Mouse (Mus musculus): ENCODE measurements around the gene Gm42688. TPM values are rescaled to one million over a fixed set of nuclear protein-coding genes. Genes with fewer than 3 reads are reported as not detected.
A peak's percentile ranks its signal among the peaks of the same experiment; 100 is the strongest.

The Gm42688 gene
- 2.2 and 2.9 TPM in 2 replicates for polyA plus RNA-seq (2015; fragmentation: Nextera tagmentation; extraction: Ambion mirVana)

DNA sequence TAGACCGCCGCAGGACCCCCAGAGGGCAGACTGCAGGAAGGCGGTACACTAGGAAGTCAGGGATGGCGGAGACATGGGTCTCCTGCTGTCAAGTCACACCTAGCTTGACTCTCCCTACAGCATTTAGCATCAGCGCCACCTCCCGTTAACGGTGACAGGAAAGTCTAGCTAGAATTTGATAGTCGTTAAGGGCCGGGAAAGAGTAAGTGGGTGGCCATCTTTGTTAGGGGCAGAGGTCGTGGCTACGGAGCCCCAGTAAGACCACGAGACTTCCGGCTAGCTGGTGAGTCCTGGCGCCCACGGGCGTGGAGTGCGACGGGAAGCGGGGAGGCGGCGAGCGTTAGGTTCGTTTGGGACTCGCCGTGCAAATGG lies at the start of gene Gm42688, which contains the start of gene Ccdc142:
Gene Gm42688 (plus strand): TSS at position 302 of the 372 bp plus-strand sequence.
Gene Ccdc142 (plus strand): TSS at position 286 of the 372 bp plus-strand sequence.
- under 1% methylated on average over 25 of the region's 25 CpGs for WGBS
- no peaks in the 10 kb centered on the region for H3K36me3 ChIP-seq (ENCODE audit: control insufficient read depth, insufficient read depth, low read length)

DNA sequence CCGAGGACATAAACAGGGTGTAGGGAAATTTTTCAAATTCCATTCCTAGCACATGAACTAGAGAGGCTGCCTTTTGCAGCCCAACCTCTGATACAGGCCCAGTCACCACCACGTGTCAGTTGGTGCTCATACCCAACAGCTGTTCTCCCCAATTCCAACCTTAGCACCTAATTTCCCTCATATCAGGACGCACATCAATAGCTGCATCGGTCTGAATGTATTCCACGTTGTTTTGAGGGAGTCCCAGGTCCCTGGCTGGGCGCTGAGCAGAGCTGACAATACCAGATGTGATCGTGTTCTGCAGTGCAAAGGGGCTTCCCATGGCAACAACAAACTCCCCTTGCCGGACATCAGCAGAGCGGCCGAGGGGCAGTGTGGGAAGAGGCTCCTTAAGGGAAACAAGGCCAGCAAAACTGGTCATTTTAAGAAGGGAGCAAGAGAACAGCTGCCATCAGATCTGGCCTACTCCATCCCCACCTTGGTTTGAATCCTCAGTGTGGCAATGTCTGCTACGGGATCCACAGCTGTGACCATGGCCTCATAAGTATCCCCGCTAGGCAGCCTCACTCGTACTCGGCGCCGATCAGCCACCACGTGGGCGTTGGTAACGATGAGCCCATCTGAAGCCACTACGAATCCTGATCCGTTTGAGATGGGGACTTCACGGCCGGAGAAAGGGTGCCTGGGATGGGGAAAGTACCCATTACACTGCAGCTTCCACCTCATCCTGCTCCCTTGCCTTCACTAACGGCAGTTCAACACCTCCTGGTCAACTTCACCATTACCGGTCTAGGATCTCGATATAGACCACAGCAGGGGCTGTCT lies 48.1 kb upstream of the Gm42688 start:
- H3K27me3 ChIP-seq (ENCODE audit: control insufficient read depth, insufficient read depth, low read depth, low read length), result no peaks in the 10 kb centered on the region
- 0 out of 2 replicates have a peak, but pooled peaks have one; percentile 2 for ATAC-seq (ENCODE audit: low read depth)
- WGBS, result 1% methylated on average over 26 of the region's 26 CpGs
- peak overlapping the region; percentile 92 for H3K9ac ChIP-seq (ENCODE audit: low read length)
- H3K9me3 ChIP-seq (ENCODE audit: control insufficient read depth, low read length), result no peaks in the 10 kb centered on the region
- H3K27ac ChIP-seq (ENCODE audit: low read length), result peak overlapping the region; percentile 62
- peaks cover 19% of the 10 kb centered on the region for H3K36me3 ChIP-seq (ENCODE audit: control insufficient read depth, insufficient read depth, low read length)
- peak overlapping the region; percentile 95 for H3K4me2 ChIP-seq (ENCODE audit: low read depth, low read length)
- H3K4me1 ChIP-seq (replicated peaks; ENCODE audit: control insufficient read depth, insufficient read depth, low read length), result peaks cover 22% of the 10 kb centered on the region
- H3K4me3 ChIP-seq (ENCODE audit: low read length), result peak overlapping the region; percentile 75

More for the DNA sequence above, at the start of gene Gm42688, which contains the start of gene Ccdc142:
- Histone ChIP-seq H3K27ac (ENCODE audit: low read length) (peak within 1 kb of the TSS; percentile 86), H3K4me2 (ENCODE audit: low read depth, low read length) (peak within 1 kb of the TSS; percentile 100), H3K4me1 (replicated peaks; ENCODE audit: control insufficient read depth, insufficient read depth, low read length) (peaks cover 14% of the 10 kb centered on the region), H3K27me3 (ENCODE audit: control insufficient read depth, insufficient read depth, low read depth, low read length) (no peaks in the 10 kb centered on the region), H3K9me3 (ENCODE audit: control insufficient read depth, low read length) (no peaks in the 10 kb centered on the region), H3K9ac (ENCODE audit: low read length) (peak within 1 kb of the TSS; percentile 87), H3K4me3 (ENCODE audit: low read length) (peak within 1 kb of the TSS; percentile 85)
- ATAC-seq (ENCODE audit: low read depth), result peak; percentile 92

DNA sequence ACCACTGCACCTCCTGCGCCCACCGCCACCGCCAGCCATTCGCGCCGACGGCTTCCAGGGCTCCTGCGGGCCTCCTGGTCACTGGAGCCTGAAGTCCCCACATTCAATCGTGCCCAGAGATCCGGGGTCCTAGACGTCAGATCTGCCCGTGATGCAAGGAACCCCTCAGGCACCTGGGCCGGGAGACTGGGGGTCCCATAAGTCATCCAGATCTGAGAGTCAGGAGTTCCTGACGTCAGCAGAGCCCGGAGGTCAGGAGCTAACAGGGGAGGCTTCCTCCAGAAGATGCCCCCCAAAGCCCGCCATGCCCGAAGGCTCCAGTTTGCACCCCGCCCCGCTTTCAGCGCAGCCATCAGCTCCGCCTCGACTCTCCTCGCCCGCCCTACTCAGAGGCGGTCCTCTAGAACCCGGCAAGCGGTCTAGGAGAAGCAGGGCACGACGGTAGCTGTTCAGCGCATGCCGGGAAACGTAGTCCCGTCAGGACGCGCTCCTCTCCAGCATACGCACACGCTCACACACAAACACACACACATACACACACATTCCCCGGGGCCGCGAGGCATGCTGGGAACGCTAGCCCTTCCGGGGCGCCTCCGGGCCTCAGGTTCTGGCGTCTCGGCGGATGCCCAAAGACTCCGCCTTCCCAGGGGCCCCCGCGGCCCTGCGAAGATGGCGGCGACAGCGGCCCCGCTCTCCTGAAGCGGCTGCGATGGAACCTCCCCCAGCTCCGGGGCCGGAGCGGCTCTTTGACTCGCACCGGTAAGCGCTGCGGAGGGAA lies 47.2 kb upstream of the Gm42688 start, which contains the start of gene Aup1:
Gene Aup1 (plus strand): TSS at position 448 of the 778 bp plus-strand sequence.
- Histone ChIP-seq H3K4me1 (replicated peaks; ENCODE audit: control insufficient read depth, insufficient read depth, low read length) (peaks cover 22% of the 10 kb centered on the region), H3K27me3 (ENCODE audit: control insufficient read depth, insufficient read depth, low read depth, low read length) (no peaks in the 10 kb centered on the region), H3K36me3 (ENCODE audit: control insufficient read depth, insufficient read depth, low read length) (peaks cover 19% of the 10 kb centered on the region), H3K4me3 (ENCODE audit: low read length) (peak within 1 kb of the TSS; percentile 75), H3K27ac (ENCODE audit: low read length) (peak within 1 kb of the TSS; percentile 87), H3K9me3 (ENCODE audit: control insufficient read depth, low read length) (no peaks in the 10 kb centered on the region), H3K4me2 (ENCODE audit: low read depth, low read length) (peak within 1 kb of the TSS; percentile 95), H3K9ac (ENCODE audit: low read length) (peak within 1 kb of the TSS; percentile 92)
- peak; percentile 98 for ATAC-seq (ENCODE audit: low read depth)
- WGBS, result under 1% methylated on average over 59 of the region's 64 CpGs

DNA sequence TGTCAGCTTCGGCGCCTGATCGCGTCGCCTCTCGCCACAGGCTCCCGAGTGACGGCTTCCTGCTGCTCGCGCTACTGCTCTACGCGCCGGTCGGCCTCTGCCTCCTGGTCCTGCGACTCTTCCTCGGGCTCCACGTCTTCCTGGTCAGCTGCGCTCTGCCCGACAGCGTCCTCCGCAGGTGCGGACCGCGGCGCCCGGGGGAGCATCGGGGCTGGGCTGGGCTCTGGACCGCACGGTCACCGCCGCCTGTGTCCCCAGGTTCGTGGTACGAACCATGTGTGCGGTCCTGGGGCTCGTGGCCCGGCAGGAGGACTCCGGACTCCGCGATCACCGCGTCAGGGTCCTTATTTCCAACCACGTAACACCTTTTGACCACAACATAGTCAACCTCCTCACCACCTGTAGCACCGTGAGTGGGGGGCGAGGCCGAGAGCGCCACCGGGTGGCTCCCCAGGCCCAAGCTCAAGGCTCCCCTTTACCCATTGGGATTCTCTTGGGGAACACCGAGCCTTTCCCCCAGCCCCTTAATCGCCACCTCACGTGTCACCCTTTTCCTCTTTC lies 46.5 kb upstream of the Gm42688 start, which contains the start of gene Htra2:
Gene Htra2 (minus strand): TSS at position 403 of the 561 bp plus-strand sequence.
- Histone ChIP-seq H3K27ac (ENCODE audit: low read length) (peak within 1 kb of the TSS; percentile 87), H3K9ac (ENCODE audit: low read length) (peak within 1 kb of the TSS; percentile 92), H3K4me1 (replicated peaks; ENCODE audit: control insufficient read depth, insufficient read depth, low read length) (peaks cover 22% of the 10 kb centered on the region), H3K9me3 (ENCODE audit: control insufficient read depth, low read length) (no peaks in the 10 kb centered on the region), H3K4me2 (ENCODE audit: low read depth, low read length) (peak within 1 kb of the TSS; percentile 95), H3K4me3 (ENCODE audit: low read length) (peak within 1 kb of the TSS; percentile 75), H3K36me3 (ENCODE audit: control insufficient read depth, insufficient read depth, low read length) (peaks cover 19% of the 10 kb centered on the region), H3K27me3 (ENCODE audit: control insufficient read depth, insufficient read depth, low read depth, low read length) (no peaks in the 10 kb centered on the region)
- ATAC-seq (ENCODE audit: low read depth), result peak; percentile 37
- WGBS, result under 1% methylated on average over 46 of the region's 50 CpGs

DNA sequence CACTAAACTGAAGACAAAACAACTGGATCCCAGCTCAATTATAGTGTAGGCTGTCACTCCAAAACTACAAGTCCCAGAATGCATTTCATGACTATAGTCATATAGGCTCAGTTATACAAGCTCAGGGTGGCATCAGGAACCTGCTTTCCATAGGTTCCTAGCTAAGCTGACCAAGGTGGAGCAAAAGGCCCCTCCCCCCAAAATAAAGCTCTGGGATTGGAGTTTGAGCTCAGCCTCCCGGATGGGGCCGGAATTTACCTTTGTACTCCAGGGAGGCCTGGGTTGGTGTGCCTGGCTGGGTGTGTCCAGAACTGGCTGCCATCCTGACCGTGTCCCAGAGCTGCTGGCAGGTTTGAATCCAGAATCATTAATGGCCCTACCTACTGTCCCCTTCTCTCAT lies 43.6 kb upstream of the Gm42688 start, which contains the start of gene Dqx1:
Gene Dqx1 (plus strand): TSS at position 55 of the 400 bp plus-strand sequence.
- Histone ChIP-seq H3K4me2 (ENCODE audit: low read depth, low read length) (no peak within 1 kb of the TSS), H3K27ac (ENCODE audit: low read length) (no peak within 1 kb of the TSS), H3K9me3 (ENCODE audit: control insufficient read depth, low read length) (no peaks in the 10 kb centered on the region), H3K36me3 (ENCODE audit: control insufficient read depth, insufficient read depth, low read length) (peaks cover 5% of the 10 kb centered on the region), H3K9ac (ENCODE audit: low read length) (no peak within 1 kb of the TSS), H3K4me1 (replicated peaks; ENCODE audit: control insufficient read depth, insufficient read depth, low read length) (peaks cover 17% of the 10 kb centered on the region), H3K4me3 (ENCODE audit: low read length) (no peak within 1 kb of the TSS), H3K27me3 (ENCODE audit: control insufficient read depth, insufficient read depth, low read depth, low read length) (peaks cover 11% of the 10 kb centered on the region)
- 34% methylated on average over 3 of the region's 3 CpGs for WGBS
- 0 out of 2 replicates have a peak, but pooled peaks have one; percentile 1 for ATAC-seq (ENCODE audit: low read depth)

DNA sequence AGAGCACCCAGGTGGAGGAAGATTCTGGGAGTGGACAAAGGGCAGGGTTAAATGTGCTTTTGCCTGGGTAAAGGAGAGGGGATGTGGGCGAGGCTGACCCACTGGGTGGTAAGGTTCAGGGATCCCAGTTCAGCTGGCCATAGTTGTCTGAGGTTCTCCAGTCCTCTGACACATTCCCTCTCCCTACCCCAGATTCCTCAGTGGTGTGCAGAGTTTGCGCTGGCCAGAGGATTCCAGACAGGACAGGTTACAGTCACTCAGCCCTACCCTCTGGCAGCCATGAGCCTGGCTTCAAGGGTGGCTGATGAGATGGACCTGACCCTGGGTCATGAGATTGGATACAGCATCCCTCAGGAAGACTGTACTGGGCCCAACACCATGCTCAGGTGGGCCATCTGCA lies 42.7 kb upstream of the Gm42688 start:
- H3K9me3 ChIP-seq (ENCODE audit: control insufficient read depth, low read length), result no peaks in the 10 kb centered on the region
- no peak overlapping the region for H3K27ac ChIP-seq (ENCODE audit: low read length)
- H3K27me3 ChIP-seq (ENCODE audit: control insufficient read depth, insufficient read depth, low read depth, low read length), result peaks cover 20% of the 10 kb centered on the region
- no peak for ATAC-seq (ENCODE audit: low read depth)
- H3K4me2 ChIP-seq (ENCODE audit: low read depth, low read length), result no peak overlapping the region
- 72% methylated on average over 2 of the region's 2 CpGs for WGBS
- H3K9ac ChIP-seq (ENCODE audit: low read length), result no peak overlapping the region
- no peak overlapping the region for H3K4me3 ChIP-seq (ENCODE audit: low read length)
- H3K4me1 ChIP-seq (replicated peaks; ENCODE audit: control insufficient read depth, insufficient read depth, low read length), result peaks cover 10% of the 10 kb centered on the region
- peaks cover 5% of the 10 kb centered on the region for H3K36me3 ChIP-seq (ENCODE audit: control insufficient read depth, insufficient read depth, low read length)

DNA sequence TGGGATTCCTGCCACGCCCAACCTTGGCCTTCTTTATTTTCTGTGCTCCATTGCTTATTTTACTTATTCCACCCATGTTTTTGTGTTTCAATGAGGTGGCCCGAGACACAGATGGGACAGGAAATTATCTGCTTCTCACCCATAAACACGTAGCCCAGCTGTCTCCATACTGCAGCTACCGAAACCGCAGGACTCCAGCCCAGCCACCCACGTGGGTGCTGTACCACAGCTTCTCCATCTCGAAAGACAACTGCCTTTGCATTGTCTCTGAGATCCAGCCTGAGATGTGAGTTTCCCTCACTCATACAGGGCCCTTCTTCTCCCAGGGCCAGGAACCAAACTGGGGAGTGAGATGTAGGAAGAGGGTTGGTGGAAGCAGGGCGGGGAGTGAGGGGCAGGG lies 35.4 kb upstream of the Gm42688 start:
- Histone ChIP-seq H3K4me2 (ENCODE audit: low read depth, low read length) (no peak overlapping the region), H3K36me3 (ENCODE audit: control insufficient read depth, insufficient read depth, low read length) (no peaks in the 10 kb centered on the region), H3K27me3 (ENCODE audit: control insufficient read depth, insufficient read depth, low read depth, low read length) (peaks cover 92% of the 10 kb centered on the region), H3K27ac (ENCODE audit: low read length) (no peak overlapping the region), H3K9ac (ENCODE audit: low read length) (no peak overlapping the region), H3K9me3 (ENCODE audit: control insufficient read depth, low read length) (no peaks in the 10 kb centered on the region), H3K4me1 (replicated peaks; ENCODE audit: control insufficient read depth, insufficient read depth, low read length) (no peaks in the 10 kb centered on the region; the same call in 1 of the 2 replicates), H3K4me3 (ENCODE audit: low read length) (no peak overlapping the region)
- no peak for ATAC-seq (ENCODE audit: low read depth)
- WGBS, result 30% methylated on average over 8 of the region's 8 CpGs

DNA sequence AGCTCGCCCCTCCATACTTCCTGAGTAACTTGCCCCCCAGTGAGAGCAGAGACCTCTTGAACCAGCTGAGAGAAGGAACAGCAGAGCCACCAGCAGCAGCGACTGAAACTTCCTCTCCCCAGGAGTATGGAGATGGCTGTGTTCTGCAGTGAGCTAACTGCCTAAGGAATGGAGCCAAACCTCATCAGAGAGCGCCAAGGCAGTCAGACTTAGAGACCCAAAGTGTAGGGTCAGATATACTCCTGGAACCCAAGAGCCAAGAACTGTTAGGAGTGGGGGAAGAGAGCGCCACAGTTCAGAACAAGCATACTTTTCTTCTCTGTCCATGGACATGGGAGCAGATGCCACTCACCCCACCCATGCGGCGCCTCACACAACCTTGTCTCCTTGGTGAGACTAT lies 35.0 kb upstream of the Gm42688 start:
- no peak overlapping the region for H3K4me2 ChIP-seq (ENCODE audit: low read depth, low read length)
- no peak for ATAC-seq (ENCODE audit: low read depth)
- H3K9ac ChIP-seq (ENCODE audit: low read length), result no peak overlapping the region
- WGBS, result 26% methylated on average over 6 of the region's 6 CpGs
- peaks cover 2% of the 10 kb centered on the region; the same call in 1 of the 2 replicates for H3K4me1 ChIP-seq (replicated peaks; ENCODE audit: control insufficient read depth, insufficient read depth, low read length)
- no peak overlapping the region for H3K27ac ChIP-seq (ENCODE audit: low read length)
- no peak overlapping the region for H3K4me3 ChIP-seq (ENCODE audit: low read length)
- no peaks in the 10 kb centered on the region for H3K36me3 ChIP-seq (ENCODE audit: control insufficient read depth, insufficient read depth, low read length)
- peaks cover 97% of the 10 kb centered on the region for H3K27me3 ChIP-seq (ENCODE audit: control insufficient read depth, insufficient read depth, low read depth, low read length)
- H3K9me3 ChIP-seq (ENCODE audit: control insufficient read depth, low read length), result no peaks in the 10 kb centered on the region

Measured in lung, embryonic 16.5 days (tissue).